Mouse (Mus musculus) kidney, adult 2 months (tissue): Measurements from ENCODE around the gene Ass1. TPM values are rescaled to one million over a fixed set of nuclear protein-coding genes. Genes with fewer than 3 reads are reported as not detected.

Experiments
- DNase-seq: peaks from one replicate; pipeline ENCODE4 v3.0.0; 2021
- H3K27ac ChIP-seq: fragments of 200-500 bp; 2 replicates; pipeline ENCODE4 v1.5.1; 2012; ENCODE audit warnings: low read depth, low read length, control low read depth, inconsistent platforms; ENCODE audit not compliant: insufficient read depth
- H3K27me3 ChIP-seq: fragments of 200-500 bp; replicated peaks from 2 replicates; pipeline ENCODE4 v1.6.1; 2012; ENCODE audit warnings: mild to moderate bottlenecking, moderate library complexity, low read length, inconsistent platforms; ENCODE audit not compliant: control insufficient read depth, insufficient read depth
- H3K36me3 ChIP-seq: fragments of 200-500 bp; 2 replicates; pipeline ENCODE4 v1.6.1; 2012; ENCODE audit warnings: mild to moderate bottlenecking, moderate library complexity, low read length, inconsistent platforms; ENCODE audit not compliant: control insufficient read depth, insufficient read depth
- H3K4me1 ChIP-seq: fragments of 200-500 bp; 2 replicates; pipeline ENCODE4 v1.6.1; 2011; ENCODE audit warnings: low read length; ENCODE audit not compliant: control insufficient read depth, insufficient read depth
- H3K4me3 ChIP-seq: fragments of 200-500 bp; 2 replicates; pipeline ENCODE4 v1.5.1; 2011; ENCODE audit warnings: mild to moderate bottlenecking, low read depth, low read length, control low read depth; ENCODE audit not compliant: insufficient read depth
- CTCF ChIP-seq: fragments of 200-500 bp; conservative IDR thresholded peaks from 2 replicates; pipeline ENCODE4 v1.5.1; 2011; ENCODE audit warnings: low read depth, mild to moderate bottlenecking, control low read depth, low read length, moderate library complexity, mixed read lengths; ENCODE audit not compliant: insufficient read depth, insufficient read length
- POLR2A ChIP-seq: fragments of 200-500 bp; IDR thresholded peaks from one replicate; pipeline ENCODE4 v1.6.1; 2011; ENCODE audit warnings: low read depth, low read length, control low read depth
- WGBS: fragments of 180-500 bp; shearing (Covaris S2); methylation state at CpG from one replicate; pipeline ENCODE4 v1.1.7; 2018; 5-methylcytosine and 5-hydroxymethylcytosine counted together
- polyA plus RNA-seq: library from polyadenylated mRNA; depleted of rRNA; stranded (reverse); fragments of >200 nt; gene quantifications from 2 replicates; pipeline ENCODE4 v1.2.3, GENCODE M21; 2012

The Ass1 gene
- polyA plus RNA-seq, 1 experiment: 2,656 TPM

GRCm38 (mm10) chr2:31439576-31439975 is 30.4 kb upstream of the Ass1 start:
- Histone ChIP-seq H3K36me3 (no peaks in the 10 kb centered on the region), H3K4me1 (peaks cover 17% of the 10 kb centered on the region; the same call in 1 of the 2 replicates), H3K4me3 (no peak overlapping the region), H3K27ac (peak overlapping the region; percentile 59; the same call in 1 of the 2 replicates), H3K27me3 (no peaks in the 10 kb centered on the region)
- 50% methylated on average over 6 of the region's 6 CpGs for WGBS
- DNase-seq: peak; percentile 91
- no peak for TF ChIP-seq CTCF
- no peak for TF ChIP-seq POLR2A

- TF ChIP-seq POLR2A (no peak), CTCF (no peak)
- Histone ChIP-seq H3K27ac (no peak overlapping the region), H3K4me3 (no peak overlapping the region), H3K36me3 (no peaks in the 10 kb centered on the region), H3K4me1 (peaks cover 13% of the 10 kb centered on the region; the same call in 1 of the 2 replicates), H3K27me3 (no peaks in the 10 kb centered on the region)
- WGBS: 34% methylated on average over 11 of the region's 11 CpGs
- DNase-seq: peak; percentile 38
Measured at GRCm38 (mm10) chr2:31442480-31443160, 27.4 kb upstream of the Ass1 start.

DNA sequence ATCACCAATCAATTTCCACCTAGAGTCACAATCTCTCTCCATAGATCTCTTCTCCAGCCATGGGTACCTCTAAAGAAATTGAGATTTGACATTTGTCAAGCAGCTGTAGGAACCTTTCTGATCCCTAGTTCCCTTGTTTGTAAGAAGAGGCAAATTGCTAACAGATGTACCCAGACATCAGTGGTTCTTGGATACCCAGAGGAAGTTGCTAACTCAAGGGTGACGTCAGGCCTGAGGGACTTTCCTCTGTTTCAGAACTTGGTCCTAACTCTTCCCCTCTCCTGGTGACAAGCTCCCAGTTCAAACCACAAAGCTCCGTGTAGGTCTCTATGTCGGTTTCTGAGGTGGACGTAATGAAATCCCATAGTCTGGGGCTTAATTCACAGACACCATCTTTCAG is 24.0 kb upstream of the Ass1 start:
- DNase-seq: no peak
- no peak for TF ChIP-seq CTCF
- no peak for TF ChIP-seq POLR2A
- 76% methylated on average over 4 of the region's 4 CpGs for WGBS
- H3K27ac ChIP-seq: no peak overlapping the region
- H3K27me3 ChIP-seq: no peaks in the 10 kb centered on the region
- H3K36me3 ChIP-seq: no peaks in the 10 kb centered on the region
- no peak overlapping the region for H3K4me3 ChIP-seq
- 0 out of 2 replicates have a peak, but pooled peaks cover under 1% of the 10 kb centered on the region for H3K4me1 ChIP-seq

DNA sequence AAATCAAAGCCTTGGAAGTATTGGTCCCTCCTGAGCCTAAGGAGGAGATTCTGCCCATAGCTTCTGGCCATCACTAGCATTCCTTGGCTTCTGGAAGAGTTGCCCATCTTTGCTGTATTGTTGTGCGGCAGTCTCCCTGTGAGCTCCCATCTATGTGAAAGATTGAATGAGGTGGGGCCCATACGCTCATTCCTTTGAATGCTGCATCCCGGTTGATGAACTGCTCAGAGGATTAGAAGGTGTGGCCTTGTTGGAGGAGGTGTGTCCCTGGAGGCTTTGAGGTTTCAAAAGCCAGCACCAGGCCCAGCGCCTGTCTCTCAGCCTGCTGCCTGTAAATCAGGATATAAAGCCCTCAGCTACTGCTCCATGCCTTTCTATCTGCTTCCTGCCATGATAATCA is 23.6 kb upstream of the Ass1 start:
- Histone ChIP-seq H3K4me3 (no peak overlapping the region), H3K36me3 (no peaks in the 10 kb centered on the region), H3K27me3 (no peaks in the 10 kb centered on the region), H3K27ac (no peak overlapping the region), H3K4me1 (no peaks in the 10 kb centered on the region)
- TF ChIP-seq POLR2A (no peak), CTCF (no peak)
- no peak for DNase-seq
- WGBS: 72% methylated on average over 4 of the region's 4 CpGs

GRCm38 (mm10) chr2:31447536-31447935 is 22.5 kb upstream of the Ass1 start:
- 79% methylated on average over 2 of the region's 2 CpGs for WGBS
- Histone ChIP-seq H3K27ac (no peak overlapping the region), H3K4me1 (no peaks in the 10 kb centered on the region), H3K4me3 (no peak overlapping the region), H3K27me3 (no peaks in the 10 kb centered on the region), H3K36me3 (no peaks in the 10 kb centered on the region)
- DNase-seq: no peak
- TF ChIP-seq CTCF (no peak), POLR2A (no peak)

GRCm38 (mm10) chr2:31448756-31449440 is 21.1 kb upstream of the Ass1 start:
- DNase-seq: no peak
- H3K36me3 ChIP-seq: no peaks in the 10 kb centered on the region
- H3K27ac ChIP-seq: no peak overlapping the region
- H3K27me3 ChIP-seq: no peaks in the 10 kb centered on the region
- 0 out of 2 replicates have a peak, but pooled peaks cover 4% of the 10 kb centered on the region for H3K4me1 ChIP-seq
- H3K4me3 ChIP-seq: no peak overlapping the region
- 63% methylated on average over 3 of the region's 3 CpGs for WGBS
- TF ChIP-seq CTCF: no peak
- TF ChIP-seq POLR2A: no peak

DNA sequence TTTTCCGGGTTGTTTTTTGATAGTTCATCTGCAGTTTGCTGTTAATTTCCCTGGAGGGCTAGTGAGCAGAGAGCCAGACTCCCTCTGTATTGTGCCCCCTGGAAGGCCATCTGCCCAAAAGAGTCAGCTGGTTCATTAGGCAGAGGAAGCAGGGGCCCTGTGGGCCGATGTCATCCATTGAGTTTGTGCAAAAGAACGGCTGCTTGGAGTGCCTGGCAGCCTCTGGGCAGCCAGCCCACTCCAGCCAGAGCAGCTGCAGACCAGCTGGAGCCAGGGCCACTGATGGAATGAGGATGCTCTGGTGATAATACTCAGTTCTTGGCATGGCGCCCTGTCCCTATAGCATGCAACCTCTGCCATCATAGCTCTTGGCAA is 20.6 kb upstream of the Ass1 start:
- no peak for TF ChIP-seq POLR2A
- TF ChIP-seq CTCF: no peak
- Histone ChIP-seq H3K36me3 (no peaks in the 10 kb centered on the region), H3K27me3 (no peaks in the 10 kb centered on the region), H3K4me3 (no peak overlapping the region), H3K27ac (no peak overlapping the region), H3K4me1 (0 out of 2 replicates have a peak, but pooled peaks cover 5% of the 10 kb centered on the region)
- peak; percentile 28 for DNase-seq
- WGBS: 38% methylated on average over 4 of the region's 4 CpGs
